Mouse (Mus musculus) ES-E14 (cell line): Measurements from ENCODE around the gene Tex22. TPM values are rescaled to one million over a fixed set of nuclear protein-coding genes. Genes with fewer than 3 reads are reported as not detected.

Experiments
- DNase-seq: peaks from one replicate; pipeline ENCODE4 v3.0.0-alpha.2; 2013; ENCODE audit warnings: low read depth, low spot score
- H3K27ac ChIP-seq: 2 replicates; pipeline ENCODE4 v1.5.1; 2012; ENCODE audit warnings: low read depth, mild to moderate bottlenecking, low read length, moderate library complexity, mixed read lengths; ENCODE audit not compliant: poor library complexity, insufficient read depth, severe bottlenecking
- H3K36me3 ChIP-seq: 2 replicates; pipeline ENCODE4 v1.6.1; 2012; ENCODE audit warnings: mild to moderate bottlenecking, low read length, moderate library complexity, mixed read lengths; ENCODE audit not compliant: control insufficient read depth, poor library complexity, insufficient read depth, severe bottlenecking
- H3K4me1 ChIP-seq, 2 experiments: fragments of 150-350 bp in 1 of 2; sonication (generic) in 1 of 2; 2 replicates each; pipeline ENCODE4 v1.6.1; 2012; ENCODE audit warnings: low read length in 2 of 2, mild to moderate bottlenecking in 1 of 2, mixed read lengths in 1 of 2; ENCODE audit not compliant: control insufficient read depth in 2 of 2, insufficient read depth in 2 of 2, poor library complexity in 1 of 2
- H3K4me3 ChIP-seq, 2 experiments: fragments of 150-350 bp in 1 of 2; sonication (generic) in 1 of 2; 2 replicates each; pipeline ENCODE4 v1.5.1; 2012; ENCODE audit warnings: low read length in 2 of 2, low read depth in 1 of 2, mild to moderate bottlenecking in 1 of 2, mixed read lengths in 1 of 2; ENCODE audit not compliant: insufficient read depth in 1 of 2, poor library complexity in 1 of 2, severe bottlenecking in 1 of 2
- H3K9ac ChIP-seq: 2 replicates; pipeline ENCODE4 v1.6.1; 2012; ENCODE audit warnings: low read depth, mild to moderate bottlenecking, low read length, mixed read lengths; ENCODE audit not compliant: poor library complexity, insufficient read depth, severe bottlenecking
- H3K9me3 ChIP-seq: fragments of 150-350 bp; sonication (generic); 2 replicates; pipeline ENCODE4 v1.6.1; 2012; ENCODE audit warnings: low read depth, mild to moderate bottlenecking, low read length; ENCODE audit not compliant: control insufficient read depth, insufficient read depth
- CHD2 ChIP-seq: IDR thresholded peaks from 2 replicates; pipeline ENCODE4 v1.6.1; 2014; ENCODE audit warnings: mild to moderate bottlenecking, low read depth, low read length, inconsistent platforms
- HCFC1 ChIP-seq: IDR thresholded peaks from 2 replicates; pipeline ENCODE4 v1.6.1; 2012; ENCODE audit warnings: low read length, inconsistent platforms, borderline replicate concordance; ENCODE audit not compliant: insufficient read depth
- MAFK ChIP-seq: IDR thresholded peaks from 2 replicates; pipeline ENCODE4 v1.6.1; 2014; ENCODE audit warnings: mild to moderate bottlenecking, low read depth, low read length, inconsistent platforms; ENCODE audit not compliant: insufficient read depth
- ZC3H11A ChIP-seq: IDR thresholded peaks from 2 replicates; pipeline ENCODE4 v1.6.1; 2012; ENCODE audit warnings: low read depth, mild to moderate bottlenecking, inconsistent platforms, low read length, borderline replicate concordance
- ZNF384 ChIP-seq: IDR thresholded peaks from 2 replicates; pipeline ENCODE4 v1.6.1; 2012; ENCODE audit warnings: low read depth, low read length, inconsistent platforms
- in situ Hi-C, 2 experiments: fragments of 600-800 bp; cut with MboI; formaldehyde crosslinking; loops; one replicate each; pipeline ENCODE4 v1.15.1; 2025; ENCODE audit warnings: low sequenced_read_pairs in 2 of 2, inconsistent platforms in 1 of 2; ENCODE audit not compliant: unreplicated experiment in 2 of 2
- total RNA-seq: library from RNA; depleted of rRNA; stranded (reverse); fragments of 300-350 nt; gene quantifications from 2 replicates; pipeline ENCODE4 v1.2.3, GENCODE M21; 2012

Gene Tex22
- total RNA-seq, 1 experiment = 0.22 TPM

GRCm38 (mm10) chr12:113030046-113030445, 44.3 kb upstream of the Tex22 start:
- Histone ChIP-seq H3K9ac (no peak overlapping the region), H3K9me3 (no peaks in the 10 kb centered on the region), H3K4me1 (no peaks in the 10 kb centered on the region), H3K4me3 (no peak overlapping the region), H3K27ac (no peak overlapping the region), H3K36me3 (no peaks in the 10 kb centered on the region; the same call in 1 of the 2 replicates)
- in situ Hi-C loops = no loop called here
- no peak for DNase-seq
- TF ChIP-seq CHD2 = no peak
- TF ChIP-seq HCFC1 = no peak
- TF ChIP-seq ZC3H11A = no peak
- no peak for TF ChIP-seq ZNF384
- no peak for TF ChIP-seq MAFK

- H3K9me3 ChIP-seq = no peaks in the 10 kb centered on the region
- H3K27ac ChIP-seq = no peak overlapping the region
- in situ Hi-C loops = no loop called here
- no peak overlapping the region for H3K4me3 ChIP-seq
- DNase-seq = no peak
- no peak overlapping the region for H3K9ac ChIP-seq
- TF ChIP-seq HCFC1 = no peak
- no peak for TF ChIP-seq ZC3H11A
- no peak for TF ChIP-seq ZNF384
- no peaks in the 10 kb centered on the region; the same call in 1 of the 2 replicates for H3K36me3 ChIP-seq
- no peaks in the 10 kb centered on the region for H3K4me1 ChIP-seq
These were observed 43.3 kb upstream of the Tex22 start for GRCm38 (mm10) chr12:113030993-113031392.

- Histone ChIP-seq H3K4me1 (no peaks in the 10 kb centered on the region), H3K27ac (no peak overlapping the region), H3K9me3 (no peaks in the 10 kb centered on the region), H3K9ac (no peak overlapping the region), H3K4me3 (no peak overlapping the region), H3K36me3 (no peaks in the 10 kb centered on the region; the same call in 1 of the 2 replicates)
- in situ Hi-C loops = no loop called here
- DNase-seq = no peak
- TF ChIP-seq ZNF384 = no peak
- no peak for TF ChIP-seq HCFC1
- TF ChIP-seq CHD2 = no peak
- TF ChIP-seq MAFK = no peak
- TF ChIP-seq ZC3H11A = no peak
These were observed 42.9 kb upstream of the Tex22 start for GRCm38 (mm10) chr12:113031441-113031840.

GRCm38 (mm10) chr12:113032296-113033250, 41.7 kb upstream of the Tex22 start:
- H3K9me3 ChIP-seq = no peaks in the 10 kb centered on the region
- DNase-seq = no peak
- no peak overlapping the region for H3K9ac ChIP-seq
- H3K4me3 ChIP-seq = no peak overlapping the region
- in situ Hi-C loops = no loop called here
- no peaks in the 10 kb centered on the region; the same call in 1 of the 2 replicates for H3K36me3 ChIP-seq
- no peak overlapping the region for H3K27ac ChIP-seq
- TF ChIP-seq MAFK (no peak), ZC3H11A (no peak), HCFC1 (no peak), ZNF384 (no peak), CHD2 (no peak)
- H3K4me1 ChIP-seq = no peaks in the 10 kb centered on the region
